Mouse (Mus musculus) right cerebral cortex, postnatal 25 days (tissue): ENCODE results near the gene Cpne5.
"Not testable (repeated sequence)": the region's sequence is repeated elsewhere in the genome, so short reads cannot be mapped to it uniquely, and the experiment has no call there.

Experiments used
- DNase-seq: peaks from one replicate; pipeline ENCODE4 v3.0.0; 2022

The Cpne5 gene

DNA sequence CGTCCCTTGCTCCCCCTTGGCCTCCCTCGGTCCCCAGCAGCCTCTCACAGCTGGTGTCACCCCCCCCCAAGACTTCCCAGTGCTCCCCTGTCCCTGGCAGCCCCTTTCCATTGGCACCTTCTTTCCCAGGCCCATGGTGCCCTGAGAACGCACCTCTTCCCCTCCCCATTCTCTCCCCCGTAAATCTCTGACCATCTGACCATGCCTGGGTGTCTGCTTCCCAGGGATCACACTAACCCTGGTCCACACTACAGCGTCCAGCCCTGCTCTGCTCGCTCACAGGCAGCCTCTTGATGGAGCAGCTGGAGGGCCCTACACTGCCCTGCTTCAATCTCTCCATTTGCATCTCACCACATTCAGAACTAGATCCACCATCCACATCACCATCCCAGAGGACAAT lies 18.5 kb upstream of the Cpne5 start:
- DNase-seq, result no peak

DNA sequence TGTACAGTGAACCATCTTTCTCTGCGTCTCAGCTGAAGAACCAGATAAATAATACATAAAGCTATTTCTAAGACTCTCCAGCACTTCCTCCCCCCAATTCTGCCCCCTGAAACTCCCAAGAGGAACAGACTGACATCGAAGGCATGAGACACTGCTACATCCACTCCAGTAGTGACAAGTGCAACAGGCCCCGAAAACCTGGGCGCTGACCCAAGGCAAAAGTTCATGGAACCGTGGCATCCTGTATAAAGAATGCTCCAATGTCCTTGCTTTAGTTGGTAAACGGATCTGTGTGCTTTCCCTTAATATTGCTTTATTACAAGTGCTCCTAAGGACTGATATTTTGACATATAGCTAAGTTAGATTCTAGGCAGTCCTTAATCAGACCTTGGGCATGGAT lies 16.8 kb upstream of the Cpne5 start:
- DNase-seq, result not testable (repeated sequence)

DNA sequence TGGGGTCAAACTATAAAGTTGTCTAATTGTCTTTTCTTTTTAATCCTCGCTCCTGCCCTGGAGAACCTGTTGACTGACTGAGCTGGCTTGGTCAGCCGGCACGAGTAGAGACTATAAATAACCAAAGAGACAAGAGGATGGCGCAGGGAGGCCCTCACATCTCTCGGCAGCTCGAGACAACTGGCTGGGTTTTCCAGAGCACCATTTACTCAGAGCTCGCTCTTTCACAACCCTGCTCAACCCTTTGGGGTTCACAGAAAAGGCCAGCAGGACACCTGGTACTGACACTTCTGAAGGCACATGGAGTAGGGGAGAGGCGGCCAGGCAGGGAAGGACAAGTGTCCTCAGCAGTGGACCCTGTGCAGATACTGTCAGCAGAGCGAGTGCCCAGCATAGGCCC lies 15.7 kb upstream of the Cpne5 start:
- no peak for DNase-seq

DNA sequence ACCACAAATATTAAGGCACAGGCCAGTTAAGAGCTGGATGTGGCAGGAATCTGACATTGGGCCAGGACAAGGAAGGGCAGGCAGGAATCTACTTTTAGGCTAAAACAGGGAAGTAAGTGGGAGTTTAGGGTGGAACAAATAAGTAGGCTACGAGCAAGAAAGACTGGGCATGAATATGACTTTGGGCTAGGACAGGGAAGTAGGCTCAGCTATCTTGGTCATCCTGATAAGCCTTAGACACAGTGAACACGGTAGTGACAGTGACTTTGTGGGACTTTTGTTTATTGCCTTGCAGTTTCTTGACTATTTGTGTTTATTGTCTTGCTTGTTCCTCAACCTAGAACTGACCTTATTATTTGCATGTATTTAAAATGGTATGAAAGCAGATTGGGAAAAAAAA lies 15.3 kb upstream of the Cpne5 start:
- DNase-seq, result no peak

DNA sequence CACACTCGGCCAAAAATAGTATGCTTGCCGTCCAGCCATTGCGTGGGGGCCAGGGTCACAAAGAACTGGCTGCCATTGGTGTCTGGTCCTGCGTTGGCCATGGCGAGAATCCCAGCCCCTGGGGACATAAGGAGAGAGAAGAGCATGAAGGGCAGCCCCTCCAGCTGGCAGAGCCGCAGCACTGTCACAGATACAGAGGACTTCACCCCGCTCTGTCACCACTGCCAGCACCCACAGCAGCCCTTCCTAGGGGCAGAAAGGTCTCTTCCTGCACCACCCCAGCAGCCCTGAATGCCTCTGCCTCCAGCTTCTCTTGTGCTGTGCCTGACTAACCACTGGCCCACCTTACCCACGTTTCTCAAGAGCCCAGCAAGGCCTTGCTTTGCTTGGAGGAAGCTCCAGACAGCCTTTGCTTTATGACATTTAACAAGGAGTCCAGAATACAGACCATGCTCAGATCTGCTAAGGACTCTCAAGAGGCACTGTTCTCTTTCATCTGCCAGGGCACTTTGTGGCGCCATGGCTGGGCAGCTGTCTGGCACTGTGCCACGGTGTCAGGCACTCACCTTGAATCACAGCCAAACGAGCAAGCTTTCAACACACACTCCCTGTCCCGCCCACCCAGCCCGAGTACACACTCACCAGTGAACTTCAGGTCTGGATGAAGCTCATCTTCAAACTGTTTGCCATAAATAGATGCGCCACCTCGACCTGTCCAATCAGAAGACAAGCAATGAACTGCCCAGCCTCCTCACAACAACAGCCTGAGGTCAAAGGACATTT lies 13.8 kb upstream of the Cpne5 start:
- no peak for DNase-seq

DNA sequence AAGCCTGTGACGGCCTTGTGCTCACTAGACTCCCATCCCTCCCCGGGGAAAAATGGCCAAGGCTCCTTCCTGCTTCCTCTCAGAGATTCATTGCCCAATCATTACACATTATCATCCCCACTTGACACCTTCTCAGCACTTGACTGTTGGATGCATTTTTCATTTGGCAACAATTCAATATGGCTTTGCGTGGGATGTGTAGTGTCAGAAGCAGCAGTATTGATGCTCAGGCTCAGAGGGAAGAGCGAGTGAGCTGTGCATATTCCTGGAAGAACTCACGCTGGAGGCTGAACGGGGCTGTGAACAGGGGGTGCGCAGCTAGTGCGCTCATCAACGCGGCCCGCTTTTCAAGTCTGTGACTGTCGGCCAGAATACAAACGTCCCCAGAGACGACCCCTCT lies 13.0 kb upstream of the Cpne5 start:
- not testable (repeated sequence) for DNase-seq

DNA sequence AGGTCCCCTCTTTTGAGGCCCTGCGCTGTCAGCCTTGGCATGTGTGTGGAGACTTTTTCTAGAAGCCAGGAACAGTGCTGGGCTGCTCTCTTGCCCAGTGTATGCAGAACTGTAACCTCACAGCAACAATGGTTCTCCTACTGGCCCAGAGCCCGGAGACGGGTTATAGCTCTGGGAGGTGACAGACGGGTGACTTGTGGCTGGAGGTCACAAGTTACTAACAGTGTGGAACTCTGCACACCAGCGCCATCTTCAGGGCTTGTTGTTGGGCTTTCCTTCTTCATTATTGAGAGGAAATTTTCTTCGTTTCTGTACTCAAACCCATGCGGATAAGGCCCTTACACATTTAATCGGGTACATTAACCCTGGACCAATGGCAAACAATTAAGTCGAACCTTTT lies 11.5 kb upstream of the Cpne5 start:
- DNase-seq, result no peak

DNA sequence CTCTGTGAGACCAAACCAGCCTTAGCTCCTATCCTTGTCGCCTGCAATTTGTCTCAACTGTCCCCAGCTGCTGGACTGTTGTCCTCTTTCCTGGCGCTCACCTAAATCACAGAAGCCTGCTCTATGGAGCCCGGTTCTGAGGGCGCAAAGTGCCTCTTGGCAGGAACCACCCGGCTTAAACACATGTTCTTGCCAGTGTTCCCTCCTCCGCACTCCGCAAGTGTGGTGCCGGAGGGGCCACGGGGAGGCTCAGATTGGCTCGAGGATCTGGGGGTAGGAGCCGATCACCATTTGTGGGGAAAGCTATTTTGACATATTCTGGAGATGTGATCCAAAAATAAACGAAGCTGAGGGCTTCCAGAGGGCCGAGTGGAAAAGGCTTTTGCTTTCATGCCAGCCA lies 9.9 kb upstream of the Cpne5 start:
- DNase-seq, result peak; percentile 45

DNA sequence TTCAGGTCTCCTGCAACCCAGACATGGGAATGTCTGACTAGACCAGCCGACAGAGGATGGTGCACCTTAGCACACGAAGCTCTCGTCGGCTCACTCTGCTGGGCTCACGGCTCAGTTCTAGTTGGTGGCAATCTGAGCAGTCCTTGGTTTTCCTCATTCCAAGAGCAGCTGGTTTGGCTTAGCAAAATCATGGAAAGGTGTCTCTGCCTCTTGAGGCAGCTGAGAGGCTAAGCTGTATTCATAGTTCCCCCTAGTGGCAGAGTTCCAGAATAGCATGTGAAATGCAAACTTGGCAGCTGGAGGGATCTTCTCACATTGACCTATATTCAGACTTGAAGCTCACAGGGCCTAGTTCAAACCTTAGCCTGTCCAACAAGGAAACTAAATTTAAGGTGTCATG lies 8.6 kb upstream of the Cpne5 start:
- DNase-seq, result peak; percentile 26

DNA sequence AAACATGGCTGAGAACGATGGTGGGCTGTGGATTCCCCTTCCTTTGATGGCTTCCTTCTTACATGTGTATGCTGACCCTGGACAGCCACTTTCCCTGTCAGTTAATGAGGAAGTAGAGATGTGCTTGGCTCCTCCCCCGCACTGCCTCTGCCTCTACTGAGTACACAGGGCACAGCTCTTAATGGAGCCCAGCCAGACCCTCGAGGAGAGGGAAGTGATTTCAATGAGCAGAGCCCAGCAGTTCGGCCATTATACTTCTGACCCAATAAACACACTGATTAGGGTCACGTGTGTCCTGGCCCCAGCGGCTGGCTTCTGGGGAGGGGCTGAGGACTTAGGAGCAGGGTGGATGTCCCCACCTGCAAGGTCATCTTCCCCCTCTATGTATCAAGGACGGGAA lies 7.8 kb upstream of the Cpne5 start:
- no peak for DNase-seq

DNA sequence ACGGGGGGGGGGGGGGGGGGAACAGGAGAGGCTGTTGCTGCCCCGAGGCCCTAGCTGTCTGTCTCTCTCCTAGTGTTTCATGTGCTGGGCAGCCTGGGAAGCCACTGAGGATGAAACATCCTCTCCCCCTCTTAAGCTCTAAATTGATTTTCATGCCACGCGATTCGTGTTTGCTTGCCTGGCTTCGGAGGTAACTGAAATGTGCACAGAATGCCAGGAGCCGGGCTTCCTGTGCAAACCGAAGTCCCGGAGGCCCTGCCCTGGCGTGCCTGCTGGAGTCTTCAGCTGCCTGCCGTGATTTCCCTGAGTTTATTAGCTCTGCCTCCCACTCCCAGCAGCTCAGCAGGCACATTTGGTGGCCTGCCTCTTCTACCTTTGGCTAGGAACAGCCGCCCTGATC lies 6.9 kb upstream of the Cpne5 start:
- DNase-seq, result no peak

DNA sequence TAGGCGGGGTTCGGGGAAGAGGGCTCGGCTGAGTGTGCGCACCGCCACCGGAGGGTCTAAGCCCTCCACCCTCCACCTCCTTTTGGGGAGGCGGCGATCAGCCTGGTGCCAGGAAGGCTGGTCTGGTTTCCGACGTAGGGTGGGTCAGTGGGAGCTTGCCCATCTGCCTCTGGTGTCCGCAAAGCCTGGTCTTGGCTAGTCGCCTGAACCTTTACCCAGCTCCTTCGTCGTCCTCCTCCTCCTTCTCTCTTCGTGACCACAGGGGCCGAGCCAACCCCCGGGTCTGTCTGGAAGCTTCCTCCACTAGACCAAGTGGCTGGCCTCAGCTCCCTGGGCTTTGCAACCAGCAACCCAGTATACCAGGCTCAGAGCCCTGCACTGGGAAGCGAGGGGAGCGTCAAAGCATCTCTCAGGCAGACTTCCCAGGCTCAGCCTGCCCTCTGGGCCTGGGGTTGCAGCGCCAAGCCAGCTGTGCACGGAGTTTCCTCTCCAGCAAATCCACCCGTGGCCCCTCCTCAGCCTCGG lies 516 bp upstream of the Cpne5 start:
- no peak for DNase-seq

DNA sequence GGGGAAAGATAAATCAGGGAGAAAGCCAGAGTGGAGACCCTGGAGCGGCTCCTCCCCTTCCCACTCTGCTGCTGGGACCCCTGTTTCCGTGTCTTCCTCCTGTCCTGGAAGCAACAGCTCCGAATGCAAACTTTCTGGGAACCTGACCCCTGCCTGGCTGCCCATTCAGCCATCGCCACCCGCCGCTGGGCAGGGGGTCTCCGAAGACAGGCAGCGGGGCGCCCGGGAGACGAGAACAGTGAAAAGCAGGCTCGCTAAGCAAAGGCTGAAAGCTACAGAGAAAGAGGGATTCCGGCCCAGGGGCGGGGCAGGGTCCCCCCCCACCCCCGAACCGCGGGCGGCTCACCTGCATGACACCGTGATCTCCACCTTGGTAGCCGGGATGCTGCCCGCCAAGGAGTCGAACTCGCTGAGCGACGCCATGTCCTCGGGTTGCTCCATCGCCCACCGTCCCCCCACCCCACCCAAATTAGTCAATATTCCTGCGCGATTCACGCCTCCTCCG lies 648 bp downstream of the Cpne5 start:
- DNase-seq, result no peak

DNA sequence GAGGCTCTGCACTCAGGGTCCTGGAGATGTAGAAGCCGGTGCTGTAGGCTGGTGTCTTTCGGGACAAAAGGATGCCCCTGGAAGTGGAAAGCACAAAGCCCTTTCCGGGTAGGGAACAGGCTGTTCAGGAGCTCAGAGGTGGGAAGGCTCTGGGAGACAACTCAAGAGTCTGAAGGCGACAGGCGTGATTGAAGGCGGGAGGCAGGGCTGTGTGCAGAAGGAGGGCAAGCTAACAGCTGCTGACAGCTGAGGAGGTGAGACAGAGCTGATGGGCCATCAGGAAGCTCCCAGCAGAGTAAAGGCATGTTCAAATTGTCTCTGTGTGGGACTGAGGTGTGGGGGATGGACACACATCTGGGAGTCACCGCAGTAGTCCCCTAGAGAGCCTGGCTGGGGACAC lies 1.9 kb downstream of the Cpne5 start:
- DNase-seq, result no peak

DNA sequence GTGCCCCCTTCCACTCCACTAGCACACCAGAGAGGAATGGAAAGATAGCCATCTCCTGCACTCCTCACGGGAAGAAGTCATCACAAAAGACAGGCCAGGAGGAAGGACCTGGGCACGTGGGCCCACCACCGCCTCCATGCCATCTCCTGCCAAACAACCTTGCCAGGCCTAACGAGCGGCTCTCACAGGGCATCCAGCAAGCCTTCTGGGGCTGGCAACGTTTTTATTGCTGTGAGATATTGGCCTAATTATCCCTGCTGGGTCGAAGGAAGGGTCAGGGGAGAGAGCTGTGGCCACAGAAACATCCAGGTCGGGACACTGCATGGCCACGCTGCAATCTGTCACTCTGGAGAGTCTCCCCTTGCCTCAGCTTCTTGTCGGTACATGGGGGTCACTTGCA lies 6.9 kb downstream of the Cpne5 start:
- DNase-seq, result no peak

DNA sequence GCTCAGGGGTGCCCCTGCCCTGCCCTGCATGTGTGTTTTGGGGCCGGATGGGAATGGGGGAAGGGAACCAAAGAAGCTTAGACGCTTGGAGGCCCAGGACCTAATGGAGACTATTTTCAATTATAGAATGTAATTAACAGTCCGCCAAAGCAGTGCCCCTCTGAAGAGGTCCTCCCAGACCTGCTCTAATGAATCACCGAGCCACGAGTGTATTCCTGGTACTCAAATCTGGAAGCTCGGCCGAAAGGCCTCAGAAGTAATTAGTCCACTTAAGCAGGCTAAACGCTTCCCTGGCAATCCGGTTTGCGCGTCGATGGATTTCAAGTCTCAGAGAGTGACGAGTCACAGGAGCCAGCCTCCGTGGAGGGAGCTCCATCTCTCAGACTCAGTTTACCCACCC lies 17.3 kb downstream of the Cpne5 start:
- no peak for DNase-seq

DNA sequence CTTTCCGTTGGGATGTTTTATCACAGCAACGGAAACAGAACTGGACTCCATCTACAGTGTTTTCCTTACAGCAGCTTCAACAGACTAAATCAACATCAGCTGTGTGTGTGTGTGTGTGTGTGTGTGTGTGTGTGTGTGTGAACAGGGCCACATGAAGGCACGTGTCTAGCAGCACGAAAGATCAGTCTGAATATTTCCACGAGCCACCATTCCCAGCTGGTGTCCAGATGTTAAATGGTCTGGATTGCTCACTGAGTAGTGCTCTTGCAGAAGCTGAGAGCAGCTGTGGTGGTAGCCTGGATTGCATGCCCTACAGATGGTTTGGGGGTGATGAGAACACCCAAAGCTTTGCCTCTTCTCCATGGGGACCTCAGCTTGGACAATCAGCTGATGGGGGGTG lies 19.9 kb downstream of the Cpne5 start:
- DNase-seq, result no peak

DNA sequence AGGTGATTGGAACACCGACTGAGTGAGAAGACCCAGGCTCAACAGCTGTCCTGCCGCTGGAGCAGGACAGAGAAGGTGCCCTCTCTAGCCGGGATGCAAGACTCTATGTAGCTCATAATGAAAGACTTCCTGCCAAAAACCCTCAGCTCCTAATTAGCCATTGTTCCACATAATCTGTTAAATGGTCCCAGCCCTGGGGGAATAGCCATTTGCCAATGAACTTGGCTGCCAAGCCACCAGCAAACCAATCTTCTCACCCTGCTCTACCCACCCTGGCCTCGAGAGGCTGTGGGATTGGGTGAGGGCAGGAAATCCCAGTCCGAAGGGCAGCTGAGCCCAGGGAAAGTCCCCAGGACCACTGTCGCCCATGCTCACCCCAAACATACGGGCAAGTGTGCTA lies 21.9 kb downstream of the Cpne5 start:
- no peak for DNase-seq

DNA sequence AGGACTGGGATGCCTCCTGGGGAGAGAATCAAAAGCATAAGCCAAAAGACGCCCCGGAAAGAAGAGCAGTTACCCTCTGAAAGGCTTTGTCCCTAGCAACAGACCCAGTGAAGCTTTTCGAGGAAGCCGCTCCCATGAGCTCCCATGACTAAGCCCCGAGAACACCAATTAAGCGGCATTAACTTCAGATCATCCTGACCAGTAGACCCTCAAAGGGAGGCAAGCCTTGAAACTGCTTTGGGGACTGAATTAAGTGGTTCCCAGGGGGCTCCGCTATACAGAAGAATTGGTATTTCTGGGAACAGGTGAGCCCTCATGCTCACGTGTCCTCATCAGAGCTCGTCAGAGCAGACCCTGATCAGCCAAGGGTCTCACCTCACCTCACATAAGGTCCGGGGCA lies 23.3 kb downstream of the Cpne5 start:
- no peak for DNase-seq

DNA sequence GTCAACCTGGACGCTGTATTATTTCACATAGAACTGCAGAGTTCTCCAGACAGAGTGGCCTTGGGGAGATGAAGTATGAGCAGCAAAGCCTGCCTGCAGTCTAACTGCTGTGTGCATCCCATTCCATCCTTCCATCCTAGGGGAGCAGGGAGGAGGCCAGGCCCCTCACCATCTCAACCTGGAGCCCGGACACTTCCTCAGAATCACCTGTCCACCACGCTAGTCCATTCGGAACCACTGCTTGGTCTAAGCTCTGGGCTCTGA lies 23.8 kb downstream of the Cpne5 start:
- DNase-seq, result no peak

DNA sequence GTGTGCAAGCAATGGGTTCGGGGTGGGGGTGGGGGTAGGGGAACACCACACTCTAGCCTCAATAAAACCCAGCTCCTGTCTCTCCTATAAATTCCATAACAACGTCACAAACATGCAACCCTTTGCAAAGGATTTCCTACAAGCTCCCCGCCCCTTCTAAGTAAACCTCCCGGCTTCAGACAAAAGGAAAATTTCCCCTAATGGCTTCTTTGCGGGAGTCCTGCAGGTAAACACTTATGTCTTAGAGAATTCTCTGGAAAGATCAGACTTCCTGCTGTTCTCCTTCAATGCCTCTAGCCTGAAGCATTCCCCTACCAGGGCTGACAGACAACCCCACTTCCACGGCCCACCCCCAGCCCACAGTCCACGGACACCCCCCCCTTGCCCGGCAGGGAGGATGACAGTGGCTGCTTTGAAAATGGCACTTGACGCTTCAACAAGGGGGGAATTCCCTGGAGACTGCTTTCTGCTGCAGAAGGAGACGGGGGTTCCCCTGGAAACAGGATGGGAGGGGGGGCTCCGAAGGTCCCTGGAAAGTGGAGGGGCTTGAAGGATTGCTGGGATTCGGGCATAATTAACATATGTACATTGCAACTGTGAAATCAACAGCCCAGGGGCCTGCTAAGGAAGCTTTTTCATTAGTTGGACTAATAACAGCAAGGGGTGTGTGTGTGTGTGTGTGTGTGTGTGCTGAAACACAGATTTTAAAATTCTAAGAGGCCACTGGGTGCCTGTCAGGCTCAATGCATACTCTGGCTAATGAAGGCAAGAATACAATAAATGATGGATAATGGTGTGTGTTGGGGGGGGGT lies 24.4 kb downstream of the Cpne5 start:
- no peak for DNase-seq

DNA sequence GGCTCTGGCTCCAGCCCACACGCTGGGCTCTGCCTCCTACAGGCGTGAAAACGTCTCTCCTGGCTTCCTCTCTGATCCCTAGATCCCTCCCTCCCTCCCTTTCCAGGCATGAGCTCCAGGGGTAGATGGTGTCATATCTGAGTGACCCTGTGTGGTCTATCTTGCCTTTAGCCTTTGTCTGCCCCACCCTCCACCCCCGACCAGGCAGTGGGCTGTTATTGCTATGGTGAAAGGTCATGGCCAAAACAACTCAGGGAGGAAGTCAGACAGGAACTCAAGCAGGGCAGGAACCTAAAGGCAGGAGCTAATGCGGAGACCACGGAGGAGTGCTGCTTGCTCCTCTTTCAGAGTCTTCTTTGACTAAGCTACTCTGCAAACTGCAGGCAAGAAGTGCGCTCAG lies 26.1 kb downstream of the Cpne5 start:
- DNase-seq, result no peak

DNA sequence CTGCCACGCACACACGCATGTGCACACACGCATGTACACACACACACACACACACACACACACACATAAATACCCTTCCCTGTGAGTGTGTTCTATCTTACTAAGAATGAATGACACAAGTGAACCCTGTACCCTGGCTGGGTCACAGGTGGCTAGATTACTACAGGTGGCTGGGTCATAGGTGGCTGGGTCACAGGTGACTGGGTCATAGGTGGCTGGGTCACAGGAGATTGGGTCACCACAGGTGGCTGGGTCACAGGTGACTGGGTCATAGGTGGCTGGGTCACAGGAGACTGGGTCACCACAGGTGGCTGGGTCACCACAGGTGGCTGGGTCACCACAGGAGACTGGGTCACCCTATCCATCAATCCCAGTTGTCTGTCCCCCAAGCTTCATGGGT lies 27.9 kb downstream of the Cpne5 start:
- DNase-seq, result no peak

DNA sequence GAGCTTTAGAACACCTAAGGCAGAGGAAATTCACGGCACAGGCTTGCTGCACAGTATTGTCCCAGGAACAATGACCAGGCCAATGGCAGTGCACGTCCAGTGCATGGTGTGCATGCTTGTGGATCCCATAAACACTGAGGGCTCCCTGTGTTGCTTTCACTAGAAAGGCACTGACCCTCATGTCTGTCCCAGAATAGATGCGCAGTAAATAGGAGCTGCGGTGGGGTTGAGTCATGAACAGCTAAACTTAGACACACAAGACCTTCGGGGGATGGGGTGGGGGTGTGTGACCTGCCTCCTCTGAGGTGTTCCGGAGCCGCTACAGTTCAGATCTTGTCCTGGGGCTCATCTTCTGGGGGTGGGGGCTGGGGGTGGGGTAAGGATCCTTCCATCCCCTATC lies 31.9 kb downstream of the Cpne5 start:
- no peak for DNase-seq

DNA sequence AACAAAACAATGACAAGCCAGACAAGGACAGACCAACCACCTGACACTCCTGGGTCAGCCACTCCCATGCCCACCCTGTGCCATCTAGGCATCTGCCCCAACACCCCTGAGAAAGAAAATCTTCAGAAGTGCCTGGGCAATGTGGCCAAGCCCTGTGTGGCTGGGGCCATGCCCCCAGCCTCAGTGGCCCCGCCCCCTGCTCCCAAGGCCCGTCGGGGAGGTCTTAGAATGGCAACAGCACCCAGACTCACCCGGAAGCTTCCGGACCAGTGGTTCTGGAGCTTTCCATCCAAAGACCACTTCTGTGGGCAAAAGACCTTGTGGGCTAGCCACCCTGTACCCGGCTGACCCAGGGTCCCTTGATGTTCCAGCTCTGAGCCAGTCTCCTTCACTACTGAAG lies 35.4 kb downstream of the Cpne5 start:
- DNase-seq, result no peak
